Mouse (Mus musculus): ENCODE results near the gene Ebf3. TPM values are rescaled to one million over a fixed set of nuclear protein-coding genes. Genes with fewer than 3 reads are reported as not detected.
A peak's percentile ranks its signal among the peaks of the same experiment; 100 is the strongest.

The Ebf3 gene
- polyA plus RNA-seq, 1 experiment from 2014 or later, result 9.8 TPM

- DNase-seq (ENCODE audit: low spot score) (peak; percentile 63), ATAC-seq (ENCODE audit: insufficient number of reproducible peaks, low FRiP score, low TSS enrichment, low read depth) (no peak)
- Histone ChIP-seq H3K27me3 (ENCODE audit: control insufficient read depth, insufficient read depth, low read length) (peaks cover 48% of the 10 kb centered on the region), H3K4me2 (ENCODE audit: low read depth, severe bottlenecking) (peak overlapping the region; percentile 95), H3K4me1 (ENCODE audit: control insufficient read depth, insufficient read depth, low read length) (peaks cover 48% of the 10 kb centered on the region), H3K4me3 (ENCODE audit: low read depth, low read length) (peak overlapping the region; percentile 83), H3K9ac (ENCODE audit: low read length) (peak overlapping the region; percentile 93), H3K36me3 (ENCODE audit: control insufficient read depth, insufficient read depth, low read length) (no peaks in the 10 kb centered on the region), H3K9me3 (ENCODE audit: control insufficient read depth, low read length) (no peaks in the 10 kb centered on the region), H3K27ac (replicated peaks; ENCODE audit: low read depth, low read length) (peak overlapping the region; percentile 74)
- under 1% methylated on average over 72 of the region's 79 CpGs for WGBS
These were observed 902 bp downstream of the Ebf3 start for GRCm38 (mm10) chr7:137313183-137313903.

GRCm38 (mm10) chr7:137312933-137313182 lies 1.4 kb downstream of the Ebf3 start:
- H3K4me2 ChIP-seq (ENCODE audit: low read depth, severe bottlenecking), result peak overlapping the region; percentile 95
- H3K36me3 ChIP-seq (ENCODE audit: control insufficient read depth, insufficient read depth, low read length), result no peaks in the 10 kb centered on the region
- peaks cover 43% of the 10 kb centered on the region for H3K27me3 ChIP-seq (ENCODE audit: control insufficient read depth, insufficient read depth, low read length)
- H3K9me3 ChIP-seq (ENCODE audit: control insufficient read depth, low read length), result no peaks in the 10 kb centered on the region
- peak overlapping the region; percentile 83 for H3K4me3 ChIP-seq (ENCODE audit: low read depth, low read length)
- no peak overlapping the region for H3K27ac ChIP-seq (replicated peaks; ENCODE audit: low read depth, low read length)
- no peak for ATAC-seq (ENCODE audit: insufficient number of reproducible peaks, low FRiP score, low TSS enrichment, low read depth)
- WGBS, result under 1% methylated on average over 10 of the region's 10 CpGs
- H3K9ac ChIP-seq (ENCODE audit: low read length), result peak overlapping the region; percentile 93
- H3K4me1 ChIP-seq (ENCODE audit: control insufficient read depth, insufficient read depth, low read length), result peaks cover 46% of the 10 kb centered on the region
- no peak for DNase-seq (ENCODE audit: low spot score)

- WGBS, result under 1% methylated on average over 17 of the region's 17 CpGs
- Histone ChIP-seq H3K4me3 (ENCODE audit: low read depth, low read length) (peak overlapping the region; percentile 83), H3K27me3 (ENCODE audit: control insufficient read depth, insufficient read depth, low read length) (peaks cover 38% of the 10 kb centered on the region), H3K27ac (replicated peaks; ENCODE audit: low read depth, low read length) (0 out of 2 replicates have a peak overlapping the region, but pooled peaks have one; percentile 30), H3K36me3 (ENCODE audit: control insufficient read depth, insufficient read depth, low read length) (no peaks in the 10 kb centered on the region), H3K4me1 (ENCODE audit: control insufficient read depth, insufficient read depth, low read length) (peaks cover 43% of the 10 kb centered on the region), H3K4me2 (ENCODE audit: low read depth, severe bottlenecking) (peak overlapping the region; percentile 95), H3K9ac (ENCODE audit: low read length) (peak overlapping the region; percentile 93), H3K9me3 (ENCODE audit: control insufficient read depth, low read length) (no peaks in the 10 kb centered on the region)
- DNase-seq (ENCODE audit: low spot score), result peak; percentile 58
- no peak for ATAC-seq (ENCODE audit: insufficient number of reproducible peaks, low FRiP score, low TSS enrichment, low read depth)
These were observed 1.9 kb downstream of the Ebf3 start for GRCm38 (mm10) chr7:137312166-137312932.

GRCm38 (mm10) chr7:137311341-137312110 lies 2.7 kb downstream of the Ebf3 start:
- Histone ChIP-seq H3K4me3 (ENCODE audit: low read depth, low read length) (peak overlapping the region; percentile 83), H3K9ac (ENCODE audit: low read length) (peak overlapping the region; percentile 81), H3K27ac (replicated peaks; ENCODE audit: low read depth, low read length) (peak overlapping the region; percentile 60; the same call in 1 of the 2 replicates), H3K4me1 (ENCODE audit: control insufficient read depth, insufficient read depth, low read length) (peaks cover 42% of the 10 kb centered on the region), H3K27me3 (ENCODE audit: control insufficient read depth, insufficient read depth, low read length) (peaks cover 31% of the 10 kb centered on the region), H3K9me3 (ENCODE audit: control insufficient read depth, low read length) (no peaks in the 10 kb centered on the region), H3K36me3 (ENCODE audit: control insufficient read depth, insufficient read depth, low read length) (no peaks in the 10 kb centered on the region), H3K4me2 (ENCODE audit: low read depth, severe bottlenecking) (peak overlapping the region; percentile 95)
- 3% methylated on average over 8 of the region's 8 CpGs for WGBS
- no peak for DNase-seq (ENCODE audit: low spot score)
- ATAC-seq (ENCODE audit: insufficient number of reproducible peaks, low FRiP score, low TSS enrichment, low read depth), result no peak

GRCm38 (mm10) chr7:137310876-137311275 lies 3.4 kb downstream of the Ebf3 start:
- no peaks in the 10 kb centered on the region for H3K9me3 ChIP-seq (ENCODE audit: control insufficient read depth, low read length)
- H3K27ac ChIP-seq (replicated peaks; ENCODE audit: low read depth, low read length), result peak overlapping the region; percentile 60; the same call in 1 of the 2 replicates
- 1% methylated on average over 11 of the region's 11 CpGs for WGBS
- H3K9ac ChIP-seq (ENCODE audit: low read length), result peak overlapping the region; percentile 81
- peaks cover 43% of the 10 kb centered on the region for H3K4me1 ChIP-seq (ENCODE audit: control insufficient read depth, insufficient read depth, low read length)
- H3K36me3 ChIP-seq (ENCODE audit: control insufficient read depth, insufficient read depth, low read length), result no peaks in the 10 kb centered on the region
- ATAC-seq (ENCODE audit: insufficient number of reproducible peaks, low FRiP score, low TSS enrichment, low read depth), result no peak
- peak overlapping the region; percentile 83 for H3K4me3 ChIP-seq (ENCODE audit: low read depth, low read length)
- H3K4me2 ChIP-seq (ENCODE audit: low read depth, severe bottlenecking), result peak overlapping the region; percentile 95
- peaks cover 25% of the 10 kb centered on the region for H3K27me3 ChIP-seq (ENCODE audit: control insufficient read depth, insufficient read depth, low read length)
- DNase-seq (ENCODE audit: low spot score), result peak; percentile 55

GRCm38 (mm10) chr7:137310091-137310761 lies 4.0 kb downstream of the Ebf3 start:
- peaks cover 19% of the 10 kb centered on the region for H3K27me3 ChIP-seq (ENCODE audit: control insufficient read depth, insufficient read depth, low read length)
- H3K4me3 ChIP-seq (ENCODE audit: low read depth, low read length), result peak overlapping the region; percentile 83
- under 1% methylated on average over 48 of the region's 49 CpGs for WGBS
- H3K9me3 ChIP-seq (ENCODE audit: control insufficient read depth, low read length), result no peaks in the 10 kb centered on the region
- H3K9ac ChIP-seq (ENCODE audit: low read length), result peak overlapping the region; percentile 81
- H3K27ac ChIP-seq (replicated peaks; ENCODE audit: low read depth, low read length), result peak overlapping the region; percentile 60
- H3K36me3 ChIP-seq (ENCODE audit: control insufficient read depth, insufficient read depth, low read length), result no peaks in the 10 kb centered on the region
- DNase-seq (ENCODE audit: low spot score), result peak; percentile 76
- peaks cover 40% of the 10 kb centered on the region for H3K4me1 ChIP-seq (ENCODE audit: control insufficient read depth, insufficient read depth, low read length)
- peak overlapping the region; percentile 95 for H3K4me2 ChIP-seq (ENCODE audit: low read depth, severe bottlenecking)
- ATAC-seq (ENCODE audit: insufficient number of reproducible peaks, low FRiP score, low TSS enrichment, low read depth), result no peak

- peak; percentile 32; the same call in 1 of the 2 replicates for ATAC-seq (ENCODE audit: insufficient number of reproducible peaks, low FRiP score, low TSS enrichment, low read depth)
- H3K27me3 ChIP-seq (ENCODE audit: control insufficient read depth, insufficient read depth, low read length), result peaks cover 12% of the 10 kb centered on the region
These were observed 4.9 kb downstream of the Ebf3 start for GRCm38 (mm10) chr7:137309071-137310066.

More at GRCm38 (mm10) chr7:137309071-137310066, 4.9 kb downstream of the Ebf3 start:
- peak overlapping the region; percentile 60 for H3K27ac ChIP-seq (replicated peaks; ENCODE audit: low read depth, low read length)
- no peaks in the 10 kb centered on the region for H3K9me3 ChIP-seq (ENCODE audit: control insufficient read depth, low read length)
- no peaks in the 10 kb centered on the region for H3K36me3 ChIP-seq (ENCODE audit: control insufficient read depth, insufficient read depth, low read length)
- DNase-seq (ENCODE audit: low spot score), result peak; percentile 71
- H3K4me2 ChIP-seq (ENCODE audit: low read depth, severe bottlenecking), result peak overlapping the region; percentile 95
- peak overlapping the region; percentile 81 for H3K9ac ChIP-seq (ENCODE audit: low read length)
- peak overlapping the region; percentile 83 for H3K4me3 ChIP-seq (ENCODE audit: low read depth, low read length)
- under 1% methylated on average over 91 of the region's 93 CpGs for WGBS
- H3K4me1 ChIP-seq (ENCODE audit: control insufficient read depth, insufficient read depth, low read length), result peaks cover 33% of the 10 kb centered on the region
